Mouse (Mus musculus): ENCODE data around the gene Tusc2. TPM values are rescaled to one million over a fixed set of nuclear protein-coding genes. Genes with fewer than 3 reads are reported as not detected.

The Tusc2 gene
- total and polyA plus RNA-seq, 2 experiments from 2014 or later: 37.0 to 51.2 TPM

DNA sequence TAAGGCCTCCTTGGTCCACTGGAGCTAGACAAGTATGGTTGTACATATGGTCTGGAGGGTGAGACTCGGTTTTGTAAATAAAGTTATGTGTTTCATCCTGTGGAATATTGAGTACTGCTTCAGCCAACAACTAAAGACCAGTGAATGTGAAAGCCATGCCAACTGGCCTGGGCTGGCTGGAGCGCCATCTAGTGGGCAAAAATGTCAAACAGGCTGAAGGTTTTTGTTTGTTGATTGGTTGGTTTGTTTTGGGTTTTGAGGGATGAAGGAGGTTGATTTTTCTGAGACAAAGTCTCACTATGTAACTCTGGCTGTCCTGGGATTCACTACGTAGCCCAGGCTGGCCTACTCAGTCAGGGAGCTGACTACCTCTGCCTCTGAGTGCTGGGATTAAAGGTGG, 17.5 kb upstream of the Tusc2 start:
- Histone ChIP-seq H3K9ac (replicated peaks; ENCODE audit: low read depth, low read length) (no peak overlapping the region), H3K27ac (ENCODE audit: low read depth) (no peak overlapping the region), H3K4me2 (ENCODE audit: low read depth, low read length) (no peak overlapping the region), H3K36me3 (replicated peaks; ENCODE audit: control insufficient read depth, insufficient read depth, low read length) (peaks cover 11% of the 10 kb centered on the region; the same call in 1 of the 2 replicates), H3K4me1 (ENCODE audit: control insufficient read depth, insufficient read depth) (peaks cover 28% of the 10 kb centered on the region), H3K9me3 (replicated peaks; ENCODE audit: control insufficient read depth, low read length) (no peaks in the 10 kb centered on the region), H3K27me3 (ENCODE audit: control insufficient read depth, insufficient read depth, low read length) (0 out of 2 replicates have a peak, but pooled peaks cover 10% of the 10 kb centered on the region), H3K4me3 (ENCODE audit: low read depth, low read length) (no peak overlapping the region)
- WGBS: 11% methylated on average over 3 of the region's 3 CpGs
- no peak for DNase-seq (ENCODE audit: low spot score)
- no peak for ATAC-seq (ENCODE audit: insufficient read depth, low read depth)
- peak; percentile 92 for TF ChIP-seq CTCF (IDR thresholded peaks at IDR 0.05; ENCODE audit: low read depth)
- no peak for TF ChIP-seq EP300 (IDR thresholded peaks at IDR 0.05; ENCODE audit: low read depth)

DNA sequence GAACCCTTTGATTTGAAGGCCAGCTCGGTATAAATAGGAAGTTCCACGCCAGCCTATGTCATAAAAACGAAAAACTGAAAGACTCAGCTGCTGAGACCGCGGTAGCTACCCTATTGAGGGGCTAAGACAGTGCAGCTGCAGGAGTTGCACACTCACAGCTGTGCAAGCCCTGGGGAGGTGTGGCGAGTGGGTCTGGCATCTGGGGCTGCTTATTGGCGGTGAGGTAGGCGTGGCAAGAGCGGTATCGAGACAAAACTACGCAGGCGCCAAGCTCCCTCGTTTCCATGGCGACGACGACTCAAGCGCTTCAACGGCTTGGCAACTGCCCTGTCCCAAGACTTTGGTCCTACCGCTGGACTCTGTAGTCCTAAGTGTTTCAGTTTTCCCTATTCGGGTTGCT, 16.0 kb upstream of the Tusc2 start, which contains the start of gene Zmynd10:
TSS of gene Zmynd10 (plus strand) at position 273 of the 400 bp plus-strand sequence.
- 5% methylated on average over 20 of the region's 20 CpGs for WGBS
- ATAC-seq (ENCODE audit: insufficient read depth, low read depth) (peak; percentile 42), DNase-seq (ENCODE audit: low spot score) (peak; percentile 88)
- H3K4me2 ChIP-seq (ENCODE audit: low read depth, low read length): peak within 1 kb of the TSS; percentile 36
- H3K27ac ChIP-seq (ENCODE audit: low read depth): peak within 1 kb of the TSS; percentile 9; the same call in 1 of the 2 replicates
- TF ChIP-seq EP300 (IDR thresholded peaks at IDR 0.05; ENCODE audit: low read depth) (no peak), CTCF (IDR thresholded peaks at IDR 0.05; ENCODE audit: low read depth) (no peak)
- no peak within 1 kb of the TSS for H3K4me3 ChIP-seq (ENCODE audit: low read depth, low read length)
- H3K27me3 ChIP-seq (ENCODE audit: control insufficient read depth, insufficient read depth, low read length): 0 out of 2 replicates have a peak, but pooled peaks cover 12% of the 10 kb centered on the region
- no peaks in the 10 kb centered on the region for H3K9me3 ChIP-seq (replicated peaks; ENCODE audit: control insufficient read depth, low read length)
- peaks cover 11% of the 10 kb centered on the region; the same call in 1 of the 2 replicates for H3K36me3 ChIP-seq (replicated peaks; ENCODE audit: control insufficient read depth, insufficient read depth, low read length)
- 0 out of 2 replicates have a peak within 1 kb of the TSS, but pooled peaks have one; percentile 13 for H3K9ac ChIP-seq (replicated peaks; ENCODE audit: low read depth, low read length)
- H3K4me1 ChIP-seq (ENCODE audit: control insufficient read depth, insufficient read depth): peaks cover 35% of the 10 kb centered on the region

- ATAC-seq (ENCODE audit: insufficient read depth, low read depth): no peak
- Histone ChIP-seq H3K9me3 (replicated peaks; ENCODE audit: control insufficient read depth, low read length) (no peaks in the 10 kb centered on the region), H3K27me3 (ENCODE audit: control insufficient read depth, insufficient read depth, low read length) (0 out of 2 replicates have a peak, but pooled peaks cover 12% of the 10 kb centered on the region), H3K9ac (replicated peaks; ENCODE audit: low read depth, low read length) (no peak overlapping the region), H3K27ac (ENCODE audit: low read depth) (no peak overlapping the region), H3K4me1 (ENCODE audit: control insufficient read depth, insufficient read depth) (peaks cover 28% of the 10 kb centered on the region), H3K4me2 (ENCODE audit: low read depth, low read length) (no peak overlapping the region), H3K36me3 (replicated peaks; ENCODE audit: control insufficient read depth, insufficient read depth, low read length) (peaks cover 11% of the 10 kb centered on the region; the same call in 1 of the 2 replicates), H3K4me3 (ENCODE audit: low read depth, low read length) (no peak overlapping the region)
- WGBS: 74% methylated on average over 5 of the region's 5 CpGs
- no peak for DNase-seq (ENCODE audit: low spot score)
- TF ChIP-seq CTCF (IDR thresholded peaks at IDR 0.05; ENCODE audit: low read depth) (no peak), EP300 (IDR thresholded peaks at IDR 0.05; ENCODE audit: low read depth) (no peak)
Observed at GRCm38 (mm10) chr9:107547957-107548356, 15.1 kb upstream of the Tusc2 start.

DNA sequence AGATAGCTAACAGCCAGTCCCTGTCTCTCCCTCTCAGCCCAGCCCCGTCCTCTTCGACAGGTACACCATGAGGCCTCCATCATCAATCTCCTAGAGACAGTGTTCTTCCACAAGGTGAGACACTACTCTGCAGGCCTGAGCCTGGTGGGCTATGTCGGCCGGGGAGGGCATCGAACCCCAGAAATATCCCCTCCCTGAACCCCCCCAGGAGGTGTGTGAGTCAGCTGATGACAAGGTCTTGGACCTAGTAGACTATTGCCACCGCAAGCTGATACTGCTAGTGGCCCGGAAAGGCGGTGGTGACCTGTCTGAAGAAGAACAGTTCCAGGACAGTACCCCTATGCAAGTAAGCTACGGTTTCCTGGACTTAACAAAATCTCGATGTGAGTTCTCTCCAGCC, 14.2 kb upstream of the Tusc2 start:
- TF ChIP-seq EP300 (IDR thresholded peaks at IDR 0.05; ENCODE audit: low read depth): no peak
- TF ChIP-seq CTCF (IDR thresholded peaks at IDR 0.05; ENCODE audit: low read depth): no peak
- Histone ChIP-seq H3K36me3 (replicated peaks; ENCODE audit: control insufficient read depth, insufficient read depth, low read length) (peaks cover 11% of the 10 kb centered on the region; the same call in 1 of the 2 replicates), H3K4me3 (ENCODE audit: low read depth, low read length) (no peak overlapping the region), H3K9me3 (replicated peaks; ENCODE audit: control insufficient read depth, low read length) (no peaks in the 10 kb centered on the region), H3K27ac (ENCODE audit: low read depth) (no peak overlapping the region), H3K27me3 (ENCODE audit: control insufficient read depth, insufficient read depth, low read length) (0 out of 2 replicates have a peak, but pooled peaks cover 12% of the 10 kb centered on the region), H3K4me2 (ENCODE audit: low read depth, low read length) (no peak overlapping the region), H3K9ac (replicated peaks; ENCODE audit: low read depth, low read length) (no peak overlapping the region), H3K4me1 (ENCODE audit: control insufficient read depth, insufficient read depth) (peaks cover 36% of the 10 kb centered on the region)
- no peak for ATAC-seq (ENCODE audit: insufficient read depth, low read depth)
- 82% methylated on average over 10 of the region's 10 CpGs for WGBS
- no peak for DNase-seq (ENCODE audit: low spot score)

DNA sequence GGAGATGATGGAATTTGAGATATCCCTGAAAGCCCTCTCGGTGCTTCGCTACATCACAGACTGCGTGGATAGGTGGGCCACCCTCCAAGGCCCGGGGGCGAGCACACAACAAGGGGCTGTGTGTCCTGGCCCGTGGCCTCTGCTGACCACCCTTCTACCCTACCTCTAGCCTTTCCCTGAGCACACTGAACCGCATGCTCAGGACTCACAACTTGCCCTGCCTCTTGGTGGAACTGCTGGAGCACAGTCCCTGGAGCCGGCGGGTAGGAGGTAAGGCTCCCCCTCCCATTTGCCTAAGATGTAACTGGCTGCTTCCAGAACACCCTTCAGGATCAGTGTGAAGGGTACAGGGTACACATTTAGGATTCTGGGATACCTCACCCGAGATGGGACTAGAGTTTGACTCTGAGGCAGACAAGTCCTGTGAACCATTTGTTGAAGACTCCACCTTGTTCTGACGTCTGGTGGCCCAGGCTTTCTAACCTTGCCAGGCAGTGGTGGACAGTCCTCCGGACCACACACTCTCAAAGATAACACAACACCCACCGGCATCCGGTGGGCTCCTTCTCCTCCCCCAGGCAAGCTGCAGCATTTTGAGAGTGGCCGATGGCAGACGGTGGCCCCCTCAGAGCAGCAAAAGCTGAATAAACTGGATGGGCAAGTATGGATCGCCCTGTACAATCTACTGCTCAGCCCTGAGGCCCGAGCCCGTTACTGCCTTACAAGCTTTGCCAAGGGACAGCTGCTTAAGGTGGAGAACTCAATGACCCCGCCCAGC, 13.6 kb upstream of the Tusc2 start:
- 80% methylated on average over 20 of the region's 20 CpGs for WGBS
- Histone ChIP-seq H3K4me3 (ENCODE audit: low read depth, low read length) (no peak overlapping the region), H3K4me2 (ENCODE audit: low read depth, low read length) (no peak overlapping the region), H3K27ac (ENCODE audit: low read depth) (no peak overlapping the region), H3K9ac (replicated peaks; ENCODE audit: low read depth, low read length) (no peak overlapping the region), H3K9me3 (replicated peaks; ENCODE audit: control insufficient read depth, low read length) (no peaks in the 10 kb centered on the region), H3K4me1 (ENCODE audit: control insufficient read depth, insufficient read depth) (peaks cover 38% of the 10 kb centered on the region), H3K27me3 (ENCODE audit: control insufficient read depth, insufficient read depth, low read length) (0 out of 2 replicates have a peak, but pooled peaks cover 12% of the 10 kb centered on the region), H3K36me3 (replicated peaks; ENCODE audit: control insufficient read depth, insufficient read depth, low read length) (peaks cover 5% of the 10 kb centered on the region; the same call in 1 of the 2 replicates)
- TF ChIP-seq EP300 (IDR thresholded peaks at IDR 0.05; ENCODE audit: low read depth) (no peak), CTCF (IDR thresholded peaks at IDR 0.05; ENCODE audit: low read depth) (no peak)
- ATAC-seq (ENCODE audit: insufficient read depth, low read depth): no peak
- DNase-seq (ENCODE audit: low spot score): no peak
